Mouse (Mus musculus): ENCODE data around the gene Gngt2.

Gngt2 gene

GRCm38 (mm10) chr11:95837059-95837458 lies at the start of gene Gngt2:
TSS of gene Gngt2 (plus strand) at chr11:95837216.
- DNase-seq: no peak

DNA sequence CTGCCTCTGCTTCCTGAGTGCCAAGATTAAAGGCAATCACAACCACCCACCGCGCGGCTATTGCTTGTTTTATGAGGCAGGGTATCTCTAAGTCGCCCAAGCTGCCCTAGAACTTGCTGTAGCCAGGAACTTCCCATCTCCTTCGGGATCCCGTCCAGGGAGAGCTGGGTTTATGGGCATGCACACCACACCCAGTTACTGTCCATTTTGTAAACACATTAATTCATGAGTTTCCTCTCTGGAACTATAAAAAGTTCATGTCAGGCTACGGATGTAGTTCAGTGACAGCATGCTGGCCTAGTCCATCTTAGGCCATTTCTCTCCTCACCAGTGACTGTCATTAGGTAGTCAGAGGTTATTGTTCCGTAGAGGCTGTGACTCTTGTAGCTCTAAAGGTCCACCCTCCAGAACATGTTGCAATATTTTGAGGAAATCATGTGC lies 47.5 kb upstream of the Gngt2 start:
- DNase-seq: no peak

DNA sequence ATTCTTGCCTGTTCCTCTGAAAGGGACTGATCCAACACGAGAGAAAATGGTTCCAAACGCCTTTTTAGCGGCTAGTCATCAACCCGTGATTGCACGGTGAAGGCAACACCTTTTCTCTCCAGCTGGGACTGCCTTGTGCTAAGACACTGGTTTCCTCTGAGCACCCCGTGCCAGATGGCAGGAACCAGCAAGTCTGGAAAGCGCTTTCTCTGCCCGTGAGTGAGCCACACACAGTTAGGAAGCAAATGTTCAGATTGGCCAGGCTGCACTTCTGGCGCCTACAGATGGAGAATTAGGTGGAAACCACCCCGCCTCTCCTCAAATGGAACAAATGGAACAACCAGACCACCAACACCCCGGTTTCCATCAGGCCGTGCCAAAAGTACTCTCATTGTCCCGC lies 45.2 kb upstream of the Gngt2 start:
- no peak for DNase-seq

DNA sequence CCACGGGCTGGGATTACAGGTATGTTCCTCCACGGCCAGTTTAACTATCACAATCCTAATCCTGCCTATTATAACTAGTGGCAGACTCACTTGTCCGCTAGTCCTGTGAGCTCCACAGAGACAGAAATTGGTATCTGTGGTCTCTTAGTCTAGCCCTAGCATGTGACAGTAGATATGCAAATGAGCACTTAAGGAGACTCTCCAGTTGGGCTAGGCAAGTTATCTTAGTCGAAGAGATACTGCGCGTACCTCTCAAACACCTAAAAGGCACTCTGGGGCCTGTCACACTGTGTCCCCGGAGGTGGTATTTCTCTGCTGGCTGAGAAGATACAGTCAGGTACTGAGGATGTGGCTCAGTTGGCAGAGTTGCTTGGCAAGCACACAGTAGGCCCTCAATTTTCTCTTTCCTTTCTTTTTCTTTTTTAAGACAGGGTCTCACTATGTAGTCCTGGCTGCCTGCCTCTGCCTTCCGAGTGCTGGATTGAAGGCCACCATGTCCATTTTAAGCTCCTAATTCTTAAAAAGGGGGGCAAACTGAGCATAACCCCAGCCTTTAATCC lies 44.0 kb upstream of the Gngt2 start:
- no peak for DNase-seq

GRCm38 (mm10) chr11:95794201-95794600 lies 42.8 kb upstream of the Gngt2 start:
- no peak for DNase-seq

GRCm38 (mm10) chr11:95795582-95795981 lies 41.4 kb upstream of the Gngt2 start:
- DNase-seq: no peak

GRCm38 (mm10) chr11:95805010-95805409 lies 32.0 kb upstream of the Gngt2 start:
- DNase-seq: peak in 1 of 2 experiments; percentile 15

DNA sequence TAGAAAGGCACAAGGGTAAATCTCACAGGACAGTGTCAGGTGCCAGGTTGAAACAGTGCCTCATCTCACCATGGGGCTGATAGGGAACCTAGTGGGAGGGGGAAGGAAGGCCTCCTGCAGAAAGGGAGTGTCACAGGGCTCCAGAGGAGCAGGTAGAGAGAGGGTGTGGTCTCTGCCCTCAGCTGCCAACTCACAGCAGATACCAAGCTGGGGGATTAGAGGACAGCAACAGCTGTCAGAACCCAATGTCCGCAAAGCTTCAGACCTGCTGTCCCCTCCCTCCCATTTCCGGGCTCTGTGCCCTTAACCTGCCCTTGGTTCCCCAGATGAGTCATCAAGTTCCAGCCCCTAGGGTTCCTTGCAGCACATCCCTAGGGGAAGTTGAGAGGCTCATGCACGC lies 31.5 kb upstream of the Gngt2 start:
- DNase-seq: no peak

GRCm38 (mm10) chr11:95807884-95808283 lies 29.1 kb upstream of the Gngt2 start:
- no peak for DNase-seq

GRCm38 (mm10) chr11:95808448-95809011 lies 28.5 kb upstream of the Gngt2 start:
- no peak for DNase-seq

DNA sequence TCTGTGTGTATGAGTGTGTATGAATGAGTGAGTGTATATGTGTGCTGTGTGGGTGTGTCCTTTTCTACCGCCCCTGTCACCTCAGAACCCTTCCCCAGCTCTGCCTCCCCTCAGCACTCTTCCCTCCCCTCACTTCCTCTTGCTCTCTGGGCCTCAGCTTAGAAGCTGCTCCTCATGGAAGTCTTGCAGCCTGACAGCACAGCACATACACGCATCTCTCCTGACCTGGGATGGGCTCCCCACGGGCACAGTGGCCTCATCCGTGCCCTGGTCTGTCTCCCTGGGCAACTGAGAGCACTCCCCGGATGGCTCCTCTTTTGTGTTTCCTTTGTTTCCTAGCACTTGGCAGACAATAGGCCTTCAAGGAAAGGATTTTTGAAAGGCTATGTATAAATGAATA lies 27.4 kb upstream of the Gngt2 start:
- DNase-seq: no peak

DNA sequence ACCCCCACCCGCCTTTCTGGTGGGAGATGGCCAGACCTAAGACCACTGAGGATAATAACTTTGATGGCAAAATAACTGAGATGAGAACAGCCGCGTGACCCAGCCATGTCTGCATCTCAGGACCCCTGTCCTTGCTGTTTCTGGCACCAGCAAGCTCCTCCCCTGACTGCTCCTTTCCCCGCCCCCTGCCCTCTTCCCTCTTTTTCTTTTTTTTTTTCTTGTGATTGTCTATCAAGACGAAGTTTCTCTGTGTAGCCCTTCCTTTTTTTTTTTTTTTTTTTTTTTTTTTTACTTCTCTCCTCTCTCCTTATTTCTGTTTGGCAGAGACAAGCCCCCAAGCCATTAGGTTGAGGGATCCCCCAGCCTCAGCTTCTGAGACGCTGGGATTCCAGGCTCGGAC lies 26.2 kb upstream of the Gngt2 start:
- DNase-seq: no peak

GRCm38 (mm10) chr11:95811741-95812140 lies 25.3 kb upstream of the Gngt2 start:
- no peak for DNase-seq

- no peak for DNase-seq
Observed at GRCm38 (mm10) chr11:95812224-95812623, 24.8 kb upstream of the Gngt2 start.

DNA sequence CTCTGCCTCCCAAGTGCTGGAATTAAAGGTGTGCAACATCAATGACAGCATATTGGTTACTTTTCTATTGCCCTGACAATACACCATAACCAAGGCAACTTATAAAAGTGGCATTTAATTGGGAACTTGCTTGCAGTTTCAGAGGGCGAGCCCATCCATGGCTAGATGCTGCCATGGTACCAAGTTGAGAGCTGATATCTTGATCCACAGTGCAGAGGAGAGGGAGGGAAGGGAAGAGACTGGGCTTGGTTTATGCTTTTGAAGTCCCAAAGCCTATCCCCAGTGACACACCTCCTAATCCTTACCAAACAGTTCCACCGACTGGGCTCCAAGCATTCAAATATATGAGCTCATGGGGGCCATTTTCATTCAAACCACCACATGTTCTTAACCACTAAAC lies 22.9 kb upstream of the Gngt2 start:
- DNase-seq: no peak

DNA sequence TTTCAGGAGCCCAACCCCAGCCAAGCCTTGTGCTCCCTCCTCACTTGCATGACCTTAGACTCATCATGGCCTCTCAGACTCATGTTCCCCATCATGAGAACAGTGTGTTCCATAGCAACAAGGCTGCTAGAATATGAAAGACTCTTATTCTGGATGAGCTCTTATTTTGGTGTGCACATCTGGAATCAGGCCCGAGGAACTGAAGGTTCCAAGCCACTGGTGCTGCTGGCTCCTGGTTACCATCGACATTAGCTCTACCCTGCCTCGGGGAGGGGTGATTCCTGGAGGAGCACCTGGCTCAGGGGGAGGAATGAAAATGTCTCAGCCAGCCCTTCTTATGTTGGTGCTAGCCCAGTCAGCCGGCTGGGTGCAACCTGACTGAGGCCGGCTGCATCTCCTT lies 22.2 kb upstream of the Gngt2 start:
- DNase-seq: no peak

GRCm38 (mm10) chr11:95815412-95815811 lies 21.6 kb upstream of the Gngt2 start:
- DNase-seq: no peak

DNA sequence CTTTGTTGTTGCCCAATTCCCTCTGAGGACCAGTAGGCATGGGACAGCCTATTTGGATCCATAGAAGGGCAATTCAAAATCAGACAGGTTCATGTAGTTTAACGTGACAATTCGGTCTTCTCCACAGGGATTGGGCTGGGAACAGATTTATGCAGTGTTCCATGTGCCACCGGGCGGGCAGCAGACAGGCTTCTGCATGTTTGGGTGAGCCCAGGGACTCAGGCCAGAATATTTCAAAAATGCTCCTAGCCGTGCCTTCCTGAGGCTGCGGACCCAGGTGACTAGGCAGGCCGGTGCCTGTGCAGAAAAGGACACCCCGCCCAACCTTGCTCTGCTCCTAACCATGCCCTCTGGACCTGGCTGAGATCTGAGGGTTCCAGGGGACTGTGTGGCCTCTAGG lies 17.9 kb upstream of the Gngt2 start:
- no peak for DNase-seq

GRCm38 (mm10) chr11:95821511-95821910 lies 15.5 kb upstream of the Gngt2 start:
- DNase-seq: no peak

GRCm38 (mm10) chr11:95822437-95822836 lies 14.6 kb upstream of the Gngt2 start:
- DNase-seq: no peak

DNA sequence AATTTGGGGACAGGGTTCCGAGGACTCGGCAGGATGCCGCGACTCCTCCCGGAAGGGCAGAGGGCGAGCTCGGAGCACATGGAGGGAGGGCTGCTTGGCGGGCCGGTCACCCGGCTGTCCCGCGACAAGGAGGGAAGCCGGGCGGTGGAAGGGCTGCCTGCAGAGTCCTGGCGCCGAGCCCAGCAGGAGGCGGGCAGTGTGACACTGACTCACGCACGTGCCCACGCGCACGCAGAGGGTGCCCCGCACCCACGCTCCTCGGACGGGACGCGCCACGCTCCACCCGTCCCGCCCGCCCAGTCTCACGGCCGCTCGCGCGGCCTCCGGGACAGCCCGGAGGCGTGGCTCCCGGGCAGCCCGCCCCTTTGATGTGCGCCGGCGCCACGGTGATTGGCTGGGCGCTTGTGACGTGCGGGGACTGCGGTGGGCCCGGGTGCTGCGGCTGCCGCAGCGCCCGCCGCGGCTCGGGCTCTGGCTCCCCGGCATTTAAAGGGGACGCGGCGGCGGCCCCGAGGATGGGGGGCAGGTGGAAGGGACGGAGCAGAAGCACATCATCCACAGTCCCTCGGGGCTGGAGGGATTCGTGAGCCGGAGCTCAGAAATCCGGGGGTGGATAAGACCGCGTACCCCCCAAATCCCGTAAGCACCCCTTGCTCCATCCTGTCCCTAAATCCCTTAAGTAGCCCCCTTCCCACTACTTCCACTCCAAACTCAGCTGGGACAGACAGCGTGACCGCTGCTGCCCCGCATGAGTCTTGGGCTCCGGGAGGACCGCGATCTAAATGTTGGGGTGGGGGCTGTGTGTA lies 12.7 kb upstream of the Gngt2 start, which contains the start of gene Phospho1:
Gene Phospho1, plus strand, starts transcription at position 429 of the 806 bp plus-strand sequence.
- peak; percentile 79 to 87 for DNase-seq

DNA sequence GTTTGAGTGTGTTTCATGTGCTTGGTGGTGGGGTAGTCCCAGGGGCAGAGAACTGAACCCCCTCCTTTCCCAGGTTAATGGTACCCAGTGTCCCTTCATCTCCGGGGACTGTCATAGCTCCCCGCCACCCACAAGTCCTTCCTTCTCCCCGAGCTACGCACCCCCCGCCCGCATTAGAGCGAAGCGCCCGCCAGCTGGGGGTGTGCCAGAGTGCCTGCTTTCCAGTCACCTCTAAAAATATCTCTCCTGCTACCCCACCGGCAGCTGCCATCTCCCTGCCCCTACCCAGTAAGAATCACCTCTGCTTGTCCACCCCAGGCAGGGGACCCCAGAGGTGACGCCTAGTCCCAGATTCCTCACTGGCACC lies 12.2 kb upstream of the Gngt2 start:
- peak; percentile 15 to 16 for DNase-seq

- no peak for DNase-seq
Observed at GRCm38 (mm10) chr11:95825625-95826024, 11.4 kb upstream of the Gngt2 start.
